Mouse (Mus musculus) neural tube, embryonic 12.5 days (tissue): ENCODE measurements around the gene Gapt. TPM values are rescaled to one million over a fixed set of nuclear protein-coding genes. Genes with fewer than 3 reads are reported as not detected.

ENCODE experiments used
- ATAC-seq: fragments of 200-750 bp; cut with Nextera tagmentation; 2 replicates; pipeline ENCODE4 v1.8.0; 2017; ENCODE audit warnings: low read depth, mild to moderate bottlenecking, moderate TSS enrichment, moderate library complexity; ENCODE audit not compliant: low FRiP score
- H3K27ac ChIP-seq: fragments of 300-500 bp; sonication (generic); 2 replicates; pipeline ENCODE4 v1.5.1; 2016
- H3K27me3 ChIP-seq: fragments of 300-500 bp; sonication (generic); replicated peaks from 2 replicates; pipeline ENCODE4 v1.6.1; 2016; ENCODE audit warnings: mild to moderate bottlenecking
- H3K36me3 ChIP-seq: fragments of 300-500 bp; sonication (generic); 2 replicates; pipeline ENCODE4 v1.6.1; 2016; ENCODE audit warnings: mild to moderate bottlenecking
- H3K4me1 ChIP-seq: fragments of 300-500 bp; sonication (generic); 2 replicates; pipeline ENCODE4 v1.6.1; 2016
- H3K4me2 ChIP-seq: fragments of 300-500 bp; sonication (generic); replicated peaks from 2 replicates; pipeline ENCODE4 v1.6.1; 2016; ENCODE audit warnings: mild to moderate bottlenecking
- H3K4me3 ChIP-seq: fragments of 300-500 bp; sonication (generic); 2 replicates; pipeline ENCODE4 v1.5.1; 2016
- H3K9ac ChIP-seq: fragments of 300-500 bp; sonication (generic); 2 replicates; pipeline ENCODE4 v1.6.1; 2016; ENCODE audit warnings: mild to moderate bottlenecking
- H3K9me3 ChIP-seq: fragments of 300-500 bp; sonication (generic); 2 replicates; pipeline ENCODE4 v1.6.1; 2016; ENCODE audit warnings: mild to moderate bottlenecking
- WGBS: fragments of 180-500 bp; shearing (Covaris S2); methylation state at CpG from one replicate; pipeline ENCODE4 v1.1.7; 2016; 5-methylcytosine and 5-hydroxymethylcytosine counted together
- polyA plus RNA-seq: library from polyadenylated mRNA; unstranded; fragments of >200 nt; fragmentation: Nextera tagmentation; extraction: Ambion mirVana; gene quantifications from 2 replicates; pipeline ENCODE4 v1.2.1, GENCODE M21; 2016

Gapt gene
- polyA plus RNA-seq, 1 experiment from 2014 or later, result 0.15 TPM

- no peaks in the 10 kb centered on the region for H3K9me3 ChIP-seq
- no peaks in the 10 kb centered on the region for H3K4me1 ChIP-seq
- H3K4me2 ChIP-seq, result no peak overlapping the region
- no peak overlapping the region for H3K9ac ChIP-seq
- ATAC-seq, result no peak; the same call in 1 of the 2 replicates
- WGBS, result 90% methylated on average over 14 of the region's 14 CpGs
- H3K36me3 ChIP-seq, result no peaks in the 10 kb centered on the region
- H3K27ac ChIP-seq, result no peak overlapping the region
- no peaks in the 10 kb centered on the region for H3K27me3 ChIP-seq
- H3K4me3 ChIP-seq, result no peak overlapping the region
Observed at GRCm38 (mm10) chr13:110332958-110333597, 23.9 kb downstream of the Gapt start.

- Histone ChIP-seq H3K36me3 (no peaks in the 10 kb centered on the region), H3K9me3 (no peaks in the 10 kb centered on the region), H3K4me3 (no peak overlapping the region), H3K27ac (no peak overlapping the region), H3K4me1 (no peaks in the 10 kb centered on the region), H3K9ac (no peak overlapping the region), H3K4me2 (no peak overlapping the region), H3K27me3 (no peaks in the 10 kb centered on the region)
- no peak for ATAC-seq
- WGBS, result 75% methylated on average over 4 of the region's 4 CpGs
Observed at GRCm38 (mm10) chr13:110318746-110319145, 38.3 kb downstream of the Gapt start.

GRCm38 (mm10) chr13:110307188-110307587 lies 49.8 kb downstream of the Gapt start:
- no peaks in the 10 kb centered on the region for H3K4me1 ChIP-seq
- no peak overlapping the region for H3K4me3 ChIP-seq
- H3K4me2 ChIP-seq, result no peak overlapping the region
- no peaks in the 10 kb centered on the region for H3K27me3 ChIP-seq
- no peaks in the 10 kb centered on the region for H3K36me3 ChIP-seq
- H3K9me3 ChIP-seq, result no peaks in the 10 kb centered on the region
- H3K9ac ChIP-seq, result no peak overlapping the region
- no peak for ATAC-seq
- no peak overlapping the region for H3K27ac ChIP-seq
- WGBS, result 88% methylated on average over 5 of the region's 5 CpGs

Other genes with a start within 250 kb of the Gapt start
- 92.4 and 112 TPM in 2 replicates for gene Rab3c, start 76.2 kb downstream of the Gapt start, polyA plus RNA-seq
- gene Plk2, start 37.8 kb upstream of the Gapt start, polyA plus RNA-seq, result 93.3 TPM in 2 replicates